Mouse (Mus musculus): ENCODE data around the gene Dok4. TPM values are rescaled to one million over a fixed set of nuclear protein-coding genes. Genes with fewer than 3 reads are reported as not detected.

Dok4 gene
- polyA plus RNA-seq (2014; fragmentation: Nextera tagmentation; extraction: Ambion mirVana), result 27.8 and 28.2 TPM in 2 replicates

DNA sequence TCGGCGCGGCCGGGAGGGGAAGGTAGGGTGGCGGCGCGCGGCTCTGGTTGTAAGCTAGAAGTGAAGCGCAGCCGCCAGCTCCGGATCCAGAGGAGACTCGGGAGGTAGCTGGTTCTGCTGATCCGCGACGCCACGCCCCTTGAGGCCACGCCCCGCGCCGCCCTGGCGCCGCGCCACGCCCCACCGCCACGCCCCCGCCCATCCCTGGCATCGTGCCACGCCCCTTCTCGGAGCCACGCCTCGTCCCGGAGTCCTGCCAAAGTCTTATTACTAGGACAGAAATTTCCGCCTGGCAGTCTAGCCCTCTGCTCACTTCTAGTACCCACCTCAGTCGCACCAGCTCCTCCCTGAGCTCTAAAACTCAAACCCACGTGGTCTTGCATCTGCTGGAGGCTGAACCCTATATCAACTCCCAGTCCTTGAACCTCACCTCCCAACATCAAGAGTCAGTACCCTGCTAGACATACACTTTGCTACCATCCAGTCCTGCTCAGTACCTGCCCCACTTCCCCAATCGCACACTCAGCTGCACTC, at the start of gene Dok4:
Gene Dok4, minus strand, starts transcription at position 134 of the 534 bp plus-strand sequence.
- Histone ChIP-seq H3K9me3 (ENCODE audit: control insufficient read depth, low read length) (no peaks in the 10 kb centered on the region), H3K9ac (ENCODE audit: low read length) (peak within 1 kb of the TSS; percentile 85), H3K4me2 (ENCODE audit: low read length) (peak within 1 kb of the TSS; percentile 97), H3K27me3 (ENCODE audit: control insufficient read depth, insufficient read depth, low read length) (no peaks in the 10 kb centered on the region), H3K4me1 (ENCODE audit: control insufficient read depth in 2 of 2, insufficient read depth in 2 of 2, low read length in 2 of 2) (peaks cover 21 to 36% of the 10 kb centered on the region in 2 experiments), H3K36me3 (ENCODE audit: control insufficient read depth, insufficient read depth, low read length) (no peaks in the 10 kb centered on the region), H3K27ac (replicated peaks in 1 of 2; ENCODE audit: control insufficient read depth in 1 of 2, insufficient read depth in 1 of 2, low read depth in 2 of 2, low read length in 2 of 2) (peak within 1 kb of the TSS; percentile 9 to 79; a peak in 2 of 4 replicates), H3K4me3 (ENCODE audit: control insufficient read depth in 1 of 2, insufficient read depth in 1 of 2, low read depth in 1 of 2, low read length in 2 of 2) (peak within 1 kb of the TSS; percentile 62 to 72)
- ATAC-seq (ENCODE audit: insufficient number of reproducible peaks, insufficient read depth, low FRiP score, low read depth), result peak; percentile 83
- WGBS, result 1% methylated on average over 26 of the region's 37 CpGs

DNA sequence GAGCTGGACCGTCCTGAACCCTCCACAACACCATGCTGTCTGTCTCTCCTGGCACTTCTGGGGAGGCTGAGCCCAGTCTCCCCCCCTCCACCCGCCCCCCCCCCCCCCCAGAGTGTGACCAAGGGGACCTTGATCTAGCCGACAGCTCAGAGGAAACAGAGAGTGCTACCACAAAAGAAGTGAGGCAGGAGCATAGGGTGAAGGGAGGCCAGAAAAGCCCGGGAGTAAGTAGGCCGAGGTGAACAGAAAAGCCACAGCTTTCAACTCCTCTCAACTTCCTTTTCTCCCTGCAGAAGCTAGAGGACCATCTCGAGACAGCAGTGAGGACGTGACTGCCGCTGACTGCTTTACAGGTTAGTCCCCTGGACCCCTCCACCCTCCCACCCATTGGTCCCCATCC, 47.3 kb upstream of the Dok4 start, which contains the start of gene Adgrg5:
Gene Adgrg5, plus strand, starts transcription at position 290 of the 400 bp plus-strand sequence.
- Histone ChIP-seq H3K9me3 (ENCODE audit: control insufficient read depth, low read length) (no peaks in the 10 kb centered on the region), H3K27me3 (ENCODE audit: control insufficient read depth, insufficient read depth, low read length) (no peaks in the 10 kb centered on the region), H3K4me3 (ENCODE audit: control insufficient read depth in 1 of 2, insufficient read depth in 1 of 2, low read depth in 1 of 2, low read length in 2 of 2) (no peak within 1 kb of the TSS), H3K9ac (ENCODE audit: low read length) (0 out of 2 replicates have a peak within 1 kb of the TSS, but pooled peaks have one; percentile 11), H3K36me3 (ENCODE audit: control insufficient read depth, insufficient read depth, low read length) (no peaks in the 10 kb centered on the region), H3K4me2 (ENCODE audit: low read length) (0 out of 2 replicates have a peak within 1 kb of the TSS, but pooled peaks have one; percentile 7), H3K4me1 (ENCODE audit: control insufficient read depth in 2 of 2, insufficient read depth in 2 of 2, low read length in 2 of 2) (peaks cover 10 to 19% of the 10 kb centered on the region in 2 experiments), H3K27ac (replicated peaks in 1 of 2; ENCODE audit: control insufficient read depth in 1 of 2, insufficient read depth in 1 of 2, low read depth in 2 of 2, low read length in 2 of 2) (0 out of 4 replicates have a peak within 1 kb of the TSS, but pooled peaks of 1 of the 2 experiments have one; percentile 4)
- no peak for ATAC-seq (ENCODE audit: insufficient number of reproducible peaks, insufficient read depth, low FRiP score, low read depth)
- WGBS, result 66% methylated on average over 7 of the region's 8 CpGs

DNA sequence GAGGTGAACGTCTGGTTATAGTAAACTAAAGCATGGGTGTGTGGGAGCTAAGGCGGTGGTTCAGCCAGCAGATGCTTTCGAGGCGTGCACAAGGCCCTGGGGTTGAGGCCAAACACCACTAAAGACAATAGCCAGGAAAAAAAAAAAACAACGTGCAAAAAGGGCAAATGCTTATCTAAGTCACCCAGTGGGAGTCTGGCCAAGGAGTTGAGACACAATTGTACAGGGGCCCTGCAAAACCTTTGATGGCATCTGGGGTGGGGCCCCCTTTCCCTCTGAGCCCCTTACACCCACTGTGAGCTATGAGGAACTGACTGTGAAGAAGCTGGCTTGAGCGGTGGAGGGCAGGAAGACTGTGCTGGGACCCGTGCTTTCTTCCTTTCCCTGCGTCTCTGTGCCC, 46.5 kb upstream of the Dok4 start:
- Histone ChIP-seq H3K4me3 (ENCODE audit: control insufficient read depth in 1 of 2, insufficient read depth in 1 of 2, low read depth in 1 of 2, low read length in 2 of 2) (no peak overlapping the region), H3K36me3 (ENCODE audit: control insufficient read depth, insufficient read depth, low read length) (no peaks in the 10 kb centered on the region), H3K4me1 (ENCODE audit: control insufficient read depth in 2 of 2, insufficient read depth in 2 of 2, low read length in 2 of 2) (peaks cover 13 to 22% of the 10 kb centered on the region in 2 experiments), H3K9me3 (ENCODE audit: control insufficient read depth, low read length) (no peaks in the 10 kb centered on the region), H3K4me2 (ENCODE audit: low read length) (0 out of 2 replicates have a peak overlapping the region, but pooled peaks have one; percentile 7), H3K27me3 (ENCODE audit: control insufficient read depth, insufficient read depth, low read length) (no peaks in the 10 kb centered on the region), H3K27ac (replicated peaks in 1 of 2; ENCODE audit: control insufficient read depth in 1 of 2, insufficient read depth in 1 of 2, low read depth in 2 of 2, low read length in 2 of 2) (0 out of 4 replicates have a peak overlapping the region, but pooled peaks of 1 of the 2 experiments have one; percentile 28), H3K9ac (ENCODE audit: low read length) (no peak overlapping the region)
- 0 out of 2 replicates have a peak, but pooled peaks have one; percentile 11 for ATAC-seq (ENCODE audit: insufficient number of reproducible peaks, insufficient read depth, low FRiP score, low read depth)
- 15% methylated on average over 8 of the region's 8 CpGs for WGBS

DNA sequence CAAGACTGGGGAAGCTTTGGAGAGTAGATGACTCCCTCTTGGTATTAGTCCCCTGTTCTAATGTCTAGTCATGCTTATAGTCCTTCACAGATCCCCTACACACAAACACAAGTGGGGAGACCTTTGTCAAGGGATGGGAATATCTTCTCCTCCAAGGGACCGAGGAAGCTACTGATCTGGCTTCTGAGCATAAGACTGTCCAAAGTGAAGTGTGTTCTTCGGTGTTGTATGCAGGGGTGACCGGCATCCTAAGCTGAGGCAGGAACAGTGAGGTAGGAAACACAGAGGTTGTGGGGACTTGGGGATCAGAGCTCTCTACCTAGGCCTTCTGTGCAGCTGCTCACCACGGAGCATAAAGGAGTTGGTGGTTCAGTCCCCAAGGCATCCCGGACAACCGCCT, 46.0 kb upstream of the Dok4 start:
- peaks cover 13 to 22% of the 10 kb centered on the region in 2 experiments for H3K4me1 ChIP-seq (ENCODE audit: control insufficient read depth in 2 of 2, insufficient read depth in 2 of 2, low read length in 2 of 2)
- no peak for ATAC-seq (ENCODE audit: insufficient number of reproducible peaks, insufficient read depth, low FRiP score, low read depth)
- no peaks in the 10 kb centered on the region for H3K36me3 ChIP-seq (ENCODE audit: control insufficient read depth, insufficient read depth, low read length)
- H3K9me3 ChIP-seq (ENCODE audit: control insufficient read depth, low read length), result no peaks in the 10 kb centered on the region
- H3K9ac ChIP-seq (ENCODE audit: low read length), result no peak overlapping the region
- no peaks in the 10 kb centered on the region for H3K27me3 ChIP-seq (ENCODE audit: control insufficient read depth, insufficient read depth, low read length)
- 48% methylated on average over 6 of the region's 6 CpGs for WGBS
- no peak overlapping the region for H3K4me2 ChIP-seq (ENCODE audit: low read length)
- H3K4me3 ChIP-seq (ENCODE audit: control insufficient read depth in 1 of 2, insufficient read depth in 1 of 2, low read depth in 1 of 2, low read length in 2 of 2), result no peak overlapping the region
- H3K27ac ChIP-seq (replicated peaks in 1 of 2; ENCODE audit: control insufficient read depth in 1 of 2, insufficient read depth in 1 of 2, low read depth in 2 of 2, low read length in 2 of 2), result 0 out of 4 replicates have a peak overlapping the region, but pooled peaks of 1 of the 2 experiments have one; percentile 28

DNA sequence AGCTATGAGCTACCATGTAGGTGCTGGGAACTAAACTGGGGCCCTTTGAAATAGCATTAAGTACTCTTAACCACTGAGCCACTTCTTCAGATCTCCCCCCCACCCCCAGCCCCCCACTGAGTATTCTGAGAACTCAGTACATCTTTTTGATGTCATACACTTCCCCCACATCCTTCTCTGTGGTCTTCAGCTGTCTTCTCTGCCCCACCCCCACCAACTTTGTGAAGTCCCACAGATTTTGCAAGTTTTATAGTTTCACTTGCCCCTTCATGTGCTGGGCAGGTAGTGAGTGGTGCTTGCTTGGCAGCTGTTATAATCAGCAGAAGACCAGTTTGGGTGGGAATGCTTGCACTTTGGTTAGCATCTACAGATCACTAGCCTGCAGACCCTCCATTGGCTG, 43.1 kb upstream of the Dok4 start:
- Histone ChIP-seq H3K36me3 (ENCODE audit: control insufficient read depth, insufficient read depth, low read length) (no peaks in the 10 kb centered on the region), H3K4me1 (ENCODE audit: control insufficient read depth in 2 of 2, insufficient read depth in 2 of 2, low read length in 2 of 2) (peaks cover 34 to 50% of the 10 kb centered on the region in 2 experiments)

DNA sequence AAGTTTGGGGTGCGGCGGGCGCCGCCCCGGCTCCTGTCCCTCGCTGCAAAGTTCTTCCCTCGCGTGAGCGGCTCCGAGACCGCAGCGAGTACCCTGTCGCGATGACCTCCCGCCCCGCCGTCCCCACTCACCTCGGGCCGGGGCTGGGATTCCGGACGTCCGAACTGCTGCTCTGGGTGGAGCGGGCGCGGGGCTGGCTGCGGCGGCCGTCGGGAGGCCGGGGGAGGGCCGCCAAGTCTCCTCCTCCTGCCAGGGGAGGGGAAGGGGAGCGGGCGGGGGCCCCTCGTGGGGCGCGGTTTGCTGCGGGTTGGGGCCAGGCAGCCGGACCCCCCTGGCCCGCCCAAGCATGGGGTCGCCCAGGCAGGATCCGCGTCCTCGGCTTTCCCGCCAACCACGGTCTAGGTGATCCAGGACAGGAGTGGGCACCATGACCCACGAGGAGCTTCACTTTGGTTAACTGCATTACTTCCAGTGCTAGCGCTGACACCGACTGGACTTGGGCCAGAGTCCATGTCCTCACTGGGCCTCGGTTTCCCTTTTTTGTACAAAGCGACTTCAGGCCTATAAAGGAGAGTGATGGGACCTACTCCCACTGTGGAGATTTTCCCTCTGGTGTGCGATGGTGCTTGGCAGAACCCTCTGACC, 41.8 kb upstream of the Dok4 start, which contains the start of gene Ccdc102a:
Gene Ccdc102a, minus strand, starts transcription at position 248 of the 645 bp plus-strand sequence.
- 2% methylated on average over 33 of the region's 51 CpGs for WGBS
- Histone ChIP-seq H3K4me1 (ENCODE audit: control insufficient read depth in 2 of 2, insufficient read depth in 2 of 2, low read length in 2 of 2) (peaks cover 44 to 58% of the 10 kb centered on the region in 2 experiments), H3K4me3 (ENCODE audit: control insufficient read depth in 1 of 2, insufficient read depth in 1 of 2, low read depth in 1 of 2, low read length in 2 of 2) (peak within 1 kb of the TSS; percentile 88 to 89), H3K27me3 (ENCODE audit: control insufficient read depth, insufficient read depth, low read length) (no peaks in the 10 kb centered on the region), H3K9me3 (ENCODE audit: control insufficient read depth, low read length) (no peaks in the 10 kb centered on the region), H3K36me3 (ENCODE audit: control insufficient read depth, insufficient read depth, low read length) (peaks cover 2% of the 10 kb centered on the region; the same call in 1 of the 2 replicates), H3K27ac (replicated peaks in 1 of 2; ENCODE audit: control insufficient read depth in 1 of 2, insufficient read depth in 1 of 2, low read depth in 2 of 2, low read length in 2 of 2) (peak within 1 kb of the TSS; percentile 70 to 87), H3K4me2 (ENCODE audit: low read length) (peak within 1 kb of the TSS; percentile 89), H3K9ac (ENCODE audit: low read length) (peak within 1 kb of the TSS; percentile 94)
- ATAC-seq (ENCODE audit: insufficient number of reproducible peaks, insufficient read depth, low FRiP score, low read depth), result peak; percentile 66

More for the DNA sequence above, 43.1 kb upstream of the Dok4 start:
- no peak overlapping the region for H3K4me3 ChIP-seq (ENCODE audit: control insufficient read depth in 1 of 2, insufficient read depth in 1 of 2, low read depth in 1 of 2, low read length in 2 of 2)
- ATAC-seq (ENCODE audit: insufficient number of reproducible peaks, insufficient read depth, low FRiP score, low read depth), result no peak
- H3K9ac ChIP-seq (ENCODE audit: low read length), result no peak overlapping the region
- H3K4me2 ChIP-seq (ENCODE audit: low read length), result no peak overlapping the region
- H3K27me3 ChIP-seq (ENCODE audit: control insufficient read depth, insufficient read depth, low read length), result no peaks in the 10 kb centered on the region
- H3K9me3 ChIP-seq (ENCODE audit: control insufficient read depth, low read length), result no peaks in the 10 kb centered on the region
- no peak overlapping the region for H3K27ac ChIP-seq (replicated peaks in 1 of 2; ENCODE audit: control insufficient read depth in 1 of 2, insufficient read depth in 1 of 2, low read depth in 2 of 2, low read length in 2 of 2)

DNA sequence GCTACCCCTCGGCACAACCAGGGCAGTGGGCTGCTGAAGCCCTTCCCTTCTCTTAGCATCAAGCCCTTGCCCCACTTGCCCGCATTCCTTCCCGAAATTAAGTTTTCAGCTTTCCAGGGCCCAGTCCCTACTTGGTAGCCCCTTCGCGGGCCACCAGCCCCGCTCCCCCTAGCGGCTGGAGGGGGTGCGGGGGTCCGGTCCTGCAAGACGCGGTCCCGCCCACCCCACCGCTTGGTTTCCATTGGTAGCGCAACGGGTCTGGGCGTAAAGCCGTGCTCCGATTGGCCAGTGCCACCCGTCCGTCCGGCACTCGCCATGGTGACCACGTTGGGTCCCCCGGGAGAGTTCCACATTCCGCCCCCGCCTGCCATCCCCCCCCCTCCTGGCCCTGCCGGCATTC, 41.2 kb upstream of the Dok4 start:
- Histone ChIP-seq H3K27ac (replicated peaks in 1 of 2; ENCODE audit: control insufficient read depth in 1 of 2, insufficient read depth in 1 of 2, low read depth in 2 of 2, low read length in 2 of 2) (peak overlapping the region; percentile 6 to 87; a peak in 3 of 4 replicates), H3K9ac (ENCODE audit: low read length) (peak overlapping the region; percentile 94), H3K36me3 (ENCODE audit: control insufficient read depth, insufficient read depth, low read length) (peaks cover 8% of the 10 kb centered on the region), H3K4me3 (ENCODE audit: control insufficient read depth in 1 of 2, insufficient read depth in 1 of 2, low read depth in 1 of 2, low read length in 2 of 2) (peak overlapping the region; percentile 88 to 89), H3K27me3 (ENCODE audit: control insufficient read depth, insufficient read depth, low read length) (no peaks in the 10 kb centered on the region; the same call in 1 of the 2 replicates), H3K4me2 (ENCODE audit: low read length) (peak overlapping the region; percentile 89), H3K9me3 (ENCODE audit: control insufficient read depth, low read length) (no peaks in the 10 kb centered on the region), H3K4me1 (ENCODE audit: control insufficient read depth in 2 of 2, insufficient read depth in 2 of 2, low read length in 2 of 2) (peaks cover 41 to 58% of the 10 kb centered on the region in 2 experiments)
- peak; percentile 89 for ATAC-seq (ENCODE audit: insufficient number of reproducible peaks, insufficient read depth, low FRiP score, low read depth)
- under 1% methylated on average over 22 of the region's 27 CpGs for WGBS
